Mouse (Mus musculus): ENCODE data around the gene Slc8a3.

Slc8a3 gene

DNA sequence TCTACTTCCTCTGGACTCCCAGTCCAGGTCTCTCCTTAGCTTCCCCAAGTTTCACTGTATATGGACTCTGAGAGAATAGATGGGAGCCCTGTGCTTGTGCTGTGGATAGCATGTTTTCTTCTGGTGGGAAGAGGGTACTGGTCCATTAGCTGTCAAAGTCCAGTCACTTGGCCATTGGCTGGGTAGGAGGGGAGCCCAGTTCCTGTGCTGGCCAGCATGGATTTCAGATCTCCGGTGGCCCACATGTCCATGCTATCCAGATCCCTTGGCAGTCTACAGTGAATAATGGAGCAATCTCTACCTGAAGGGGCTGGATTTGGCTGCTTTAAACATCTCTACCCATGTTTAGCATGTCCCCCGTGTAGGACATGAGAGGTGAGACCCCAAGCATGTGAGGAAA is 148.0 kb downstream of the Slc8a3 start:
- no peak for DNase-seq (ENCODE audit: low read depth, low spot score)

DNA sequence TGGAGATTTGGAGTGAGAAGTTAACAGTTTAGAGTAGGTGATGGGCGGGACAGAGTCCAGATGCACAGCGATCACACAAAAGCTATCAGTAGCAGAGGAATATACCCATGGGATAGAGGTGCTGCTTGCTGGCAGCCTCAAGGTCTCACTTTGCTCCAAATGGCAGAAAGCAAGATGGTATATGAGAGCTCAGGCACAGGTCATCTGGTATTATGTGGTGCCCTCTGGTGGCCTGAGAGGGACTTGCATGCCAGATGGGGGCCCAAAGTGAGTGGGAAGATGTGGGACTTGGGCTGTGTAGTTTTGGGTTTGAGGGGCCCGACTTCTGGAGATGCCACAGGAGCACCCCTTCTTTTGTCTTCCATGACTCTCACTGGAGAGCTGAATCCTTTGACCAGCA is 150.9 kb downstream of the Slc8a3 start:
- DNase-seq (ENCODE audit: low read depth, low spot score): peak; percentile 26

DNA sequence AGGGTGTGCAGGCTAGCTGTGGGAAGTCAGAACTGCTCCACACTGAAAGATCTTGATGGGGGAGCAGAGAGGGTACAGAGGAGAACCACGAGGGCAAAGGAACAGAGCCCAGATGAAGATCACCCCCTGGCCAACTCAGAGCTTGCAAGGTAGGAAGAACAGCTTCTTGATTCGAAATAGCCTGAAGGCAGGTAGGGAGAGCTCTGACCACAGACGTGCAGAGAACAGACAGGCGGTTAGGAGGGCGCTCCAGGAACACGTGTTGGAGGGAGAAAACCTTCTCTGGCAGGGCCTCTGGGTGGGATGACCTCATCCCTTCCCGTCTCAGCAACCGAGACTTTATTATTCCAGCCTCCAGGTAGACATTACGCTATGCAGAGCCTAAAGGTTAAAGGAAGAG is 157.7 kb downstream of the Slc8a3 start:
- no peak for DNase-seq (ENCODE audit: low read depth, low spot score)

DNA sequence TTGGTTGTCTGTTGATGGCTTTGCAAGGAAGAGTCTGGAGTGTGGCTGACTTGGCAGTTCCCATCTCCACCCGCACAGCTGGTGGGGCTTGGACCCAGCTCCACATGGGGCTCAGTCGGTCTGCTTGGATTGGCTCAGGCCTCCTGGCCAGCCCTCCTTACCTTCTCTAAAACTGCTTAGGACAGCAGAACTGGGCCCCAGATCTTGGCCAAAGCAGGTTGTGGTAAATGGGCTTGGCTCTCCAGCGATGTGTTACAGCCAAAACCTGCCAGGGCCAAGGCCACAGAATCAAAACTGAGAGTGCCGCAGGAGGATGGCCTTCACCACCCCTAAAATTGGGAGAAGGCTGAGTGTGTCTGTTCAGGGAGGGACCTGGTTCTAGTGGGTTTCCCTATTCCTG is 159.1 kb downstream of the Slc8a3 start:
- DNase-seq (ENCODE audit: low read depth, low spot score): no peak

DNA sequence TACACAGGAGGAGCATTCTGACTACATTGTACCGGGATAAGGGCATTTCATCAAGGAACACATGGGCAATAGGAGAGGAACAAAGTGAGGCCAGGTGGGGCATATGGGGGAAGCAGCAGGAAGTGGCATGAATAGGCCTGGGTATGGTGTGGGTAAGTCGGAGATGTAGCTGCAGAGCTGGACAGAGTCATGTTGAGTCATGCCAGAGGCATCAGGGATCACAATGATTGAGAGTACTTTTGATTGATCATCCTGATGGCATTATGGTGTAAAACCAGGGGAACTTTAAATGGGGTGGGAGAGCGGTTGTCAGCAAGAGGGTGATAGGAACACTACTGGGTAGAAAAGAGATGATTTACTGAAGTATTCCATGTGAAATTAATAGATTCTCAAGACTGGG is 160.0 kb downstream of the Slc8a3 start:
- DNase-seq (ENCODE audit: low read depth, low spot score): no peak

DNA sequence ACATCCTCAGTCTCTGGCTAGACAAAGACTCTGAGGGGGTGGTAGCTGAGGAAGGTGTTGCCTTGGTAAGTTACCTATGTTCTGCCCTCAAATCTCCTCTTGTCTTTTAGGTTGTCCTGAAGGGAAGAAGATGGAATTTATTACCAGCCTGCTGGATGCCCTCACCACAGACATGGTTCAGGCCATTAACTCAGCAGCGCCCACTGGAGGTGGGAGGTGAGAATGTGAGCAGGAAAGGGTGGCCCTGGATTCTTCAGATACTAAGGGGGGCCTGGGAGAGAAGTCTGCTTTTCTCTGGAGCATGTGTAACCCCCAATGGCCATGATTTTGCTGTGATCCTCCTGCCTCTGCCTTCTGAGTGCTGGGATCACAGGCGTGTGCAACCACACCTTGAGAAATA is 162.9 kb downstream of the Slc8a3 start:
- no peak for DNase-seq (ENCODE audit: low read depth, low spot score)

DNA sequence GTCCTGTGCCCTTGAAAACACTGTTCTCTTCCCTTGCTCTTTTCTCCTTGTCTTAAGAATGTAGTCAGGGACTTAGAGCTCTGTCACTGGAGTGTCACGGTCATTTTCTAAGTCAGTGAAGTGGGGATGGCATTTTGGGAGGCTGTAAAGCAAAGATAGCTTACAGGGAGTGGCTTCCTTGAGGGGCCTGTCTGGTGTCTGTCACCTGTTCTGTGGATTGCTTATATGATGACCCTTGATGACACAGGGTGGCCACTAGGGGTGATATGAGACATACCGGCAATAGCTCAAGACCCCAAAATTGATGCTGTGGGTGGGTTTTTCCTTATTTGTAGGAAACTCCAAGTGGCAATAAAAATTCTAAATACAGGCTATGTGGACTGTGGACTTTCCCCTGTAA is 164.5 kb downstream of the Slc8a3 start:
- DNase-seq (ENCODE audit: low read depth, low spot score): no peak

DNA sequence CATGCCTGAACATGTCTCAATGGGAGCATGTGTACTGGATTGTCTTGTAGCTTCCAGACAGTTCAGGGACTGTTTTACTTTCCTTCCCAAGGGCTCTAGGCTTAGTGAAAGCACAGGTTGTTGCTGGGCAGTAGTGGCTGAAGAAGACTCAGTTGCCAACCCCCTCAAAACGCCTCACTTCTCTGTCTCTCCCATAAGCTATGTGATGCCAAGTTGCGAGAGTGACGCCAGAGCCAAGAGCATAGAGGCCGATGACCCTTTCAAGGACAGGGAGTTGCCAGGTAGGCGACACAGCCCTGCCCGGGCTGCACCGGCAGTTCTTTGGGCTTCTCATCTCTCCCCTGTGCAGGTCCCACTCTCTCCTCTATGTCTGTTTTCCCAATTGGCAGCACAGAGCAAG is 164.9 kb downstream of the Slc8a3 start:
- DNase-seq (ENCODE audit: low read depth, low spot score): no peak

DNA sequence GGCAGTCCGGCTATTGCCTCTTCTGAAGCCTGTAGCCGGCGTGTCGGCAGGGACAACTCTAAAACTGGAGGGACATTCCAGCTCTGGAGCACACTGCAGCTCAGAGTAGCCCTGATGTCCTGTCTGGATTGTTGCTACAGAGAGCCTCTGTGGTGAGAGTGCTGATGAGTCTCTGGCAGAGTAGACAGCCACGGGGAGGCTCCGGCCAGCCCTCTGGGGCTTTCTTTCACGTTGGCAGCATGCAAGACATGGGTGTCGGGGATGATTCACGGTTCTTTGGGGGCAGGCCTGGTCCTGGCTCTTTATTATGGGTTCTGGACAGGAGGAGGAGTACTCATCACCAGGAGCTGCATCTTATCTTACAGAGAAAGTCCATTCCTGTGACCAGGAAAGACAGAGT is 165.8 kb downstream of the Slc8a3 start:
- no peak for DNase-seq (ENCODE audit: low read depth, low spot score)

DNA sequence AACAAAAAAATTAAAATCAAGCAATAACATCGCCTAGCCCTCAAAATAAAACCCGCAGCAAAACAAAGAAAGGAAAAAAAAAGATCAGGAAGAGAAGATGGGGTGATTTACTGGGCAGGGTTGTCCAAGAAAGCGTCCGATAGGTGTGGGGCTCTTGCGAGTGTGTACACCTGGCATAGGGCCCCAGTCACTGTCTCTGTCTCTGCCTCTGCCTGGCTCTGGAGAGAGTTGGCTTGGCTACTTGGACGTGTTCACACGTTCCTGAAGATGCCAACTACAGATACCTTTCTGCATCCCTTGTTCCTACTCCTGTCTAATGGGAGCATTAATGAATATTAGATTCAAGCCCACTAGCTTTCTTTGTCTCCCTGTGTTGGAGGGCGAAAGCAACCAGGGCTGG is 166.4 kb downstream of the Slc8a3 start:
- no peak for DNase-seq (ENCODE audit: low read depth, low spot score)

DNA sequence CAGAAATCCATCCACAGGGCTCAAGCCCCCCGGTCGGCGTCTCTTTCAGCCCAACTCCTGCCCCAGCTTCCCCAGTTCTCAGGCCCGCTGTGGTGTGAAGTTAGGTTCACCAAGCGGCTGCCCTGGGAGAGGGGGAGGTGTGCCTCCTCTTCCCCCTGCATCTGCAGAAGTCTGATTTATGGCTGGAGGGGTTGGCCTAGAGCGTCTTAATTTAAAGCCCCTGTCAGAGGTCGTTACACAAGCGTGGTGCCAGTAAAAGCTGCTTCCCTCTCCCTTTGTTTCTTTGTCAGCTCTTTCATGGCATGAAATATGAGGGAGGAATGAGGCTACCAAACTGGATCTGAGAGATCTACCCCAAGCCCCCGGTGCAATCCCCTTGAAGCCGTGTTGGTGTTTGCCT is 166.9 kb downstream of the Slc8a3 start:
- no peak for DNase-seq (ENCODE audit: low read depth, low spot score)

DNA sequence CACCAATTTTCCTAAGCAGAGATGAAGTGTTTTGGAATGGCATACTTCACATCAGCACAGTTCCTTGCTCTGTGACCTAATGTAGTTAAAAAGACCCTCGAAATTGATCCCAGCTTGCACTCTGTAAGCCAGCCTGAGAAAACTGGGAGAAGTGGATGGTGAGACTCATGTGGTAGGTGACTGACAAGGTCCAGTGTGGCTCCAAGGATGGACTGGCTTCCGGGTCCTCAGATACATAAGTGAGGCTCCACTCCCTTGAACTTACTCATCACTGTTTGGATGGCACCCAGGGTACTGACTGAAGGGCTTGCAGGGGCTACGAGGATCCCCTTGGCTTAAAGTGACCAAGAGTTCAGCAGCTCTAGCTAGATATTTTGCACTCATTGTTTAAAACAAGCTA is 169.4 kb downstream of the Slc8a3 start:
- DNase-seq (ENCODE audit: low read depth, low spot score): no peak

DNA sequence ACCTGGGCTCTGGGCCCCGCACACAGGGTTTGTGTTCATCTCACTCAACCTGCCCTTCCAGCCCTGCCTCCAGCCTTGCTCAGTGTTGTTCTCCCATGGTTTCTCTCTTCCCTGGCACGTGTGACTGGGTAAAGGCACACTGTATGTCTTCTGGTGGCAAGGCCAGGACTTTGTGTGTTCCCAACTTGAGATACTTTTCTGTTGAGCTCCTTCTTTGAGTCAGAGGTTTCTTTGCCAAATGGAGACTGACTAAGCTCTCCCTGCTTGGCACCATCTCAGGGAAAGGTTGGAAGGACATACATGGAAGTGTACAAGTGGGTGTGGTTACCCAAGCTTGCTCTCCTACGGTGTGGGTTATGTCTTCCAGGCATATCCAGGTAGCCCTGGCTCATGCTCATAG is 169.8 kb downstream of the Slc8a3 start:
- DNase-seq (ENCODE audit: low read depth, low spot score): no peak

DNA sequence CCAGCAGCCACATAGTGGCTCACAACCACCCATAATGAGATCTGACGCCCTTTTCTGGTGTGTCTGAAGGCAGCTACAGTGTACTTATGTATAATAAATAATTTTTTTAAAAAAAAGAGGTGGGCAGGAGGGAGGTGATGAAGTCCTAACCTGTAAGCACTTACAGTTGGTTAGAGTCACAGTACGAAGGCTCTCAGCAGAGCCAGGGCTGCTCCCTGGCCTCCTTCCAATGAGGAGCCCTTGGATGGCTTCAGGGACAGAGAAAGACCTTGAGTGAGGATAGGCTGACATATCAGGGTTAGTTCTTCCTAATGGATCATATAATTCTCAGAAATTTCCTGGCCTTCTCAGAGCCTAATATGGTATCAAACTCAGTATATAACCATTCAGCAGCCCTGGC is 171.7 kb downstream of the Slc8a3 start:
- DNase-seq (ENCODE audit: low read depth, low spot score): no peak

DNA sequence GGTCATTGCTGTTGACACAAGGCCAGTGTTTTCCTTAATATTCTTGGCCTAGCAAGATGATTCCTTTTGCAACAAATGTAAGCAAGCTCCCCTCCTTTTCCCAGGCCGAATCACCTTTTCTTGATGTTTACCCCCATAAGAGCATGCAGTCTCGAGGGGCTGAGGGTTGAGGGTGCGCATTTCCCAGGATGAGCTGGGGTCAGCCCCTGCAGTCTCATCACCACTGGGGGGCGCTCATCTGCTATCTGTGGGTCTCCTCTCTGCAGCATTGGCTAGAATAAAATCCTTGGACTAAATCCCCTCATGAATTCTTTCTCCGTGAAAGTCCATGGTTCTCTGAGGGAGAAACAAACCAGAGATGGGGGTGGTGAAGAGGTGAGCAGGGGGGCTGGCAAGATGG is 172.1 kb downstream of the Slc8a3 start:
- no peak for DNase-seq (ENCODE audit: low read depth, low spot score)

DNA sequence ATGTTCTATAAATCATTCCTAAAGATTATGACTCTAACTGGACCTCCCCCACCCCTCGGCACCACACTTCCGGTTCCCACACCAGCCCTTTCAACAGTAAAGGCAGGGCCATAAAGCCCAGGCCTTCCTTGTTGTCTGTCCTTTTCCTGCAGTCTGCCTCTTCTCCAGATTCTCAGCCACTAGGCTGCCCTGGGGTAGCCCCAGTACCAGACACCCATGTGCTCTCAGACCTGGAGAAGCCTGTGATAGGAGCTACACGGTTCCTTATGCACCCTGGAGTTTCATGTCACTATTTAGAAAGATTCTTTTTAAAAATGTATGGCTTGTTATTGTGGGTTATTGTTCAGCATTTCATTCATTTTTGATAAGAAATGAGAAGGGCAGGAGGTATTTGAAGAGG is 172.6 kb downstream of the Slc8a3 start:
- no peak for DNase-seq (ENCODE audit: low read depth, low spot score)

DNA sequence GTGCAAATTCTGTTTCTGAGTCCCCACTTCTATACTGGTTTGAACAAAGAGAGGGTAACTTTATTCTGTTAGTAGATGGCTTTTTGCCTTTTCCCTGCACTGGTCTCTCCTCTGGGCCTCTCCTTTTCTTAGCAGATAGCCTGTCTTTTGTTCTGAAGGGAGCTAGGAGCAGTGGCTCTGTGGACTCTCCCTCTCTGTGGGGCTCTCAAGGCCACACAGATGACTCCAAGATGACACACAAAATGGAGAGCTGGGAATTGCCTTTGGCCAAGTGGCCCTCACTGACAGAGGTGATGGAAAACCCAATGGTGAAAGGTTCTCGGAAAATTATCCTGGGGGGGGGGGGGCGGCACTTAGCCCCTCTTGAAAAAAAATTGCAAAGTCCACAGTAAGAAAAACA is 173.0 kb downstream of the Slc8a3 start:
- DNase-seq (ENCODE audit: low read depth, low spot score): no peak

DNA sequence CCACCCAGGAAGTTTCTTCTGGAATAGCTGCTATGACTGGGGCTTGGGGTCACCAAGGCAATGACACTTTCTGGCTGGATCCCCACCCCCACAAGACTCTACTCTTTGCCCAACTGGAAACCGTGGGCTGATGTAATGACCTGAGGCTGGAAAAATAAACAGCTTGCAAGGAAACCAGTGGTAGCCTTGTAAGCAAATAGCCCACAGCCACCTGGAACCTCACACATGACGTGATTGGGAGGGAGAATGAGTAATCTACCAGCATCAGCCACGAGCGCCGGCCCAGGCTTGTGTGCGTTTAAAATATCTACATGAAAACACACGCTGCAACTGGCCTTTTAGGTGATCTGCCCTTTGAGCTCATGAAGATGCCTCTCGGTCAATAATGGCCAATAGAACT is 176.1 kb downstream of the Slc8a3 start:
- DNase-seq (ENCODE audit: low read depth, low spot score): no peak

DNA sequence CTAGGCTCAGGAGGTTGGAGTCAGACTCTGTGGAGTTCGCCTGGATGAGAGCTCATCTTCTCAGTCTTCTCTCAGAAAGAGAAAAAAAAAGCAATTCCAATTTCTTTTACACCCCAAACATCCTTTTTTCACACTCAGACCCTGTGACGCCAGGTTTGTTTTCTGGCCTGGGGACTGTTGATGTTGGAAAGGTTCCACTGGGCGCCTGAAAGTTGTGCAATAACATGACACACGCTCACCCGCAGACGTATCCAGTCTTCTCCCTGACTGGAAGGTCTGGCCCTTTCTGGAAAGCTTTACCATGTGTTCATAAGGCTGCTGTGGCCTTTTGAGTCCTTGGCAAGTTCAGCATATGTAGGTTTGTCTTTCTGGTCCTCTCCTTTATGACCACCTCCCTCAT is 177.3 kb downstream of the Slc8a3 start:
- DNase-seq (ENCODE audit: low read depth, low spot score): no peak

DNA sequence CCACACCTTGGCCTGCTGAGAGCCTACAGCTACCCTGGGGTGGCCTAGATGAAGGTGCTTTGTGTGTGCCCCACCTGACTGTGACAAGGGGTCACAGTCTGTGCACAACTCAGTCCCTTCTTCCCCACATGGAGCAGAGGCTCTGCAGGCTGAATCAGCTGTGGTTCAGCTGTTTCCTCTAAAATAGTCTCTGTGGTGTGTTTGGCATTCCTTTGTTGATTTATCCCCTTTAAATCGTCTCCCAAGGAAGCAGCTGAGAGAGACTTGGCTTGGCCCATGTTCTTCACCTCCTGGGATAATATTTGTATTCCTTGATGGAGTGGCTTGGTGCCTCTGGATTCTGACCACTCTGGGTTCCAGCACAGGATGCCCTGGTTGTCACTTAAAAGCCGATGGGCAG is 180.9 kb downstream of the Slc8a3 start:
- no peak for DNase-seq (ENCODE audit: low read depth, low spot score)

DNA sequence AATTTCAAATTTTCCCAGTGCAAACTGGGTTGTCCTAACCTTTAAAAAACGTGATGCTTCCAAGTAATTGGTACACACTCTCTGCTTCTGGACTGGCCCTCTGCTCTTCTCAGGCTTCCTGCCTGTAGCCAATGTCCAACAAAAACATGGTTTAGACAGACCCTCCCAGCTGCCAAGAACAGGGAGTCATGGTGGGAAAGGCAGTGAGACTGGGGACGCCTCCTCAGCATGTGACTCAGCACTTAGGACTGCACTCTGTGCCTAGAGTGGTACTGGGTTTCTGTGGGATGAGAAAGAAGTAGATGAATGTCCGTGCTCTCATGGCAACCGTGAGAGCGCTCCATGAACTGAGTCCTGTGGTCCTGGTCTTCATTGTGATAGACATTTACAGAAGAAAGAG is 182.1 kb downstream of the Slc8a3 start:
- DNase-seq (ENCODE audit: low read depth, low spot score): no peak

DNA sequence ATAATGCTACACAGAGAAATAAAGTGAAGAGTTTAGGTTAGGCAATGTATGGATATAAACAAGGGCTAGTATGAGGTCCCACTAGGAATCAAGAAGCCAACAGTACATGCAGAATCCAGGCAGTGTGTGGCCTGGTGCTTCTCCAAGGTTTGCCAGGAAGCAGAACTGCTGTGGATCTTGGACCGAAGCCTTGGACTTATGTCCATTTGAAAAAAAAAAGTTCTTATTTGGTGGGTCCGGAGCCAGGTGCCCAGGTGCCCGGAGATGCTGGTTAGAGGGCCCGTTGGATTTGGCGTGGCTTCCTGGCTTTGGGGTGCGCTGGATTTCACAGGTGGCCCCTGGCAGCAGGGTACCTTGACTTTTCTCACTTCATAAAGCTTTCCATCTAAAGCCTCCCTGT is 185.0 kb downstream of the Slc8a3 start:
- DNase-seq (ENCODE audit: low read depth, low spot score): no peak

Measured in retina, adult 2 months (tissue).